19 mouse cellular contexts compared by ENCODE assay signal in genomic region chr13:110431388-110431787, GRCm38 (mm10).
"Had no signal": no experiment of that assay in that cellular context is flagged by ENCODE, and none has a peak within 500 bp of the region (broad histone marks: within the 10 kb centered on the region; RNA-seq: fewer than 3 reads in every experiment).

No protein-coding gene starts in this region.

- H3K4me2 ChIP-seq: limb, embryonic 12.5 days; limb, embryonic 15.5 days; liver, embryonic 12.5 days; liver, embryonic 15.5 days; midbrain, embryonic 11.5 days had no signal

- H3K4me3 ChIP-seq: limb, embryonic 12.5 days; limb, embryonic 15.5 days; liver, embryonic 12.5 days; liver, embryonic 15.5 days; megakaryocyte, embryonic 14.5 days; neural tube, embryonic 12.5 days; neural tube, embryonic 15.5 days had no signal

- H3K4me1 ChIP-seq: limb, embryonic 15.5 days; liver, embryonic 12.5 days; liver, embryonic 15.5 days; megakaryocyte, embryonic 14.5 days; neural tube, embryonic 12.5 days had no signal

- H3K36me3 ChIP-seq: limb, embryonic 12.5 days; limb, embryonic 15.5 days; liver, embryonic 12.5 days; liver, embryonic 15.5 days; neural tube, embryonic 12.5 days; neural tube, embryonic 15.5 days had no signal

- H3K9me3 ChIP-seq: limb, embryonic 12.5 days; limb, embryonic 15.5 days; liver, embryonic 12.5 days; liver, embryonic 15.5 days; neural tube, embryonic 12.5 days; neural tube, embryonic 15.5 days had no signal

- ATAC-seq: inflammation-experienced regulatory T-cells, adult 6 months; liver, embryonic 12.5 days had no signal

- DNase-seq: kidney, adult 18-20 months; kidney, postnatal 14 days; kidney, postnatal 4 days; left cerebral cortex, postnatal 4 days; lung, adult 2 months; lung, postnatal 36 days; midbrain, embryonic 14.5 days; right cerebral cortex, adult 18-20 months; right cerebral cortex, postnatal 14 days; thymus, postnatal 25 days had no signal

- H3K9ac ChIP-seq: limb, embryonic 12.5 days; limb, embryonic 15.5 days; liver, embryonic 12.5 days; liver, embryonic 15.5 days; neural tube, embryonic 12.5 days; neural tube, embryonic 15.5 days had no signal

- H3K27ac ChIP-seq: limb, embryonic 12.5 days; limb, embryonic 15.5 days; liver, embryonic 12.5 days; liver, embryonic 15.5 days; neural tube, embryonic 12.5 days; neural tube, embryonic 15.5 days had no signal

- H3K27me3 ChIP-seq: limb, embryonic 12.5 days; limb, embryonic 15.5 days; liver, embryonic 12.5 days; liver, embryonic 15.5 days; megakaryocyte, embryonic 14.5 days; neural tube, embryonic 12.5 days; neural tube, embryonic 15.5 days had no signal
